Mouse (Mus musculus): ENCODE data around the gene Golt1a. TPM values are rescaled to one million over a fixed set of nuclear protein-coding genes. Genes with fewer than 3 reads are reported as not detected.

Golt1a gene
- polyA plus RNA-seq, 1 experiment: 0.07 TPM

DNA sequence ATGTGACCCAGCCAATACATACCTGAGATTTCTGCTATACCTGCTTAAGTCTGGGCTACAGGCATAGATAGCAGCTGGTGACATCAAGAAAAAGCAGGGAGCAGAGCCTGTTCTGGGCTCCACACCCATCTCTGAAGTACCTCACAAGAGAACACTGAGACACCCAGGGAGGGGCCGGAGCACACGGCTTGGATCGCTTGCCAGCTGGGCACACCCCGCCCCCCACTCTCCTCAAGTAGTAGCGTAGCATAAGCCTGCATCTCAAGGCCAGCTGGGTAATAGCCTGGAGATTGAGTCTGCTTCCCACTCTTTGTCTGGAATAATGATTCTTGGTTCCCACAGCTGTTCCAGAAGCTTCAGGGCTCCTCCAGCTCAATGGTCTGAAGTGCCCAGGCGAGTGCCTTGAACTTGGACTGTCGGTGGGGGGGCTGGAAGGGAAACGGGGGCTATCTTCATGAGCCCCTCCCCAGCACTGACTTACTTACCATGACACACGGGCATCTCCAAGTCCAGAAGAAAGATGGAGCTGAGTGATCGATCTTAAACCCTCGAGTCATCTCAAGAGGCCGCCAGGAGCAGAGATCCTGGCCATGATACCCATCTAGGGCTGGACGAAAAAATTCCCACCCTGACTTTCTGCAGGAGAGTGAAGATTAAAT, 11.8 kb downstream of the Golt1a start, which contains the start of gene Kiss1:
TSS of gene Kiss1 (plus strand) at position 609 of the 659 bp plus-strand sequence.
- H3K27me3 ChIP-seq (ENCODE audit: control insufficient read depth, insufficient read depth, low read length): no peaks in the 10 kb centered on the region
- H3K4me1 ChIP-seq (replicated peaks; ENCODE audit: control insufficient read depth, insufficient read depth, low read length): no peaks in the 10 kb centered on the region
- no peak within 1 kb of the TSS for H3K27ac ChIP-seq (ENCODE audit: control insufficient read depth, insufficient read depth, low read length)
- no peak within 1 kb of the TSS for H3K4me3 ChIP-seq (ENCODE audit: control insufficient read depth, insufficient read depth, low read length)
- H3K36me3 ChIP-seq (ENCODE audit: control insufficient read depth, insufficient read depth, low read length): no peaks in the 10 kb centered on the region
- TF ChIP-seq POLR2A (IDR thresholded peaks at IDR 0.05; ENCODE audit: control insufficient read depth, extremely low read depth, insufficient read depth, low read length, poor library complexity): no peak
- no peak for TF ChIP-seq CTCF (IDR thresholded peaks at IDR 0.05; ENCODE audit: borderline replicate concordance, control insufficient read depth, extremely low read depth, insufficient read depth, low read length, poor library complexity)
- DNase-seq: no peak
- 93% methylated on average over 13 of the region's 13 CpGs for WGBS

DNA sequence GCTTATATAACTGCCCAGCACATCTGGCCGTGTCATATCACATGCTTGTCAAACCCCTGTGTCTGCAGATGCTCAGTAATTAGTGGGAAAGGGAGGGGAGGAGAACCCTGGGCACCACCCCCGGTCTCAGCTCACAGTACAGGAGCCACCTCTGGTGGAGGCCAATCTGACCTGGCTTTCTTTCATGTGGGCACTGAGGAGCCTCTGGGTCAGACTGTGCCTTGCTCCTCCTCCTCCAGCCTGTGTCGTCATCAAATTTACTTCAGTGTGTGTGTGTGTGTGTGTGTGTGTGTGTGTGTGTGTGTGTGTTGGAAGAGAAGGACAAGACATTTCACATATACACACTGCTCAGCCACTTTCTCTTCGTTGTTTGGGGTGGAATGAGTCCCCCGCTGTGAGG, 13.7 kb downstream of the Golt1a start:
- Histone ChIP-seq H3K36me3 (ENCODE audit: control insufficient read depth, insufficient read depth, low read length) (no peaks in the 10 kb centered on the region), H3K27ac (ENCODE audit: control insufficient read depth, insufficient read depth, low read length) (no peak overlapping the region), H3K4me1 (replicated peaks; ENCODE audit: control insufficient read depth, insufficient read depth, low read length) (no peaks in the 10 kb centered on the region), H3K27me3 (ENCODE audit: control insufficient read depth, insufficient read depth, low read length) (no peaks in the 10 kb centered on the region), H3K4me3 (ENCODE audit: control insufficient read depth, insufficient read depth, low read length) (no peak overlapping the region)
- TF ChIP-seq POLR2A (IDR thresholded peaks at IDR 0.05; ENCODE audit: control insufficient read depth, extremely low read depth, insufficient read depth, low read length, poor library complexity): no peak
- no peak for TF ChIP-seq CTCF (IDR thresholded peaks at IDR 0.05; ENCODE audit: borderline replicate concordance, control insufficient read depth, extremely low read depth, insufficient read depth, low read length, poor library complexity)
- WGBS: 50% methylated on average over 5 of the region's 5 CpGs
- DNase-seq: no peak

DNA sequence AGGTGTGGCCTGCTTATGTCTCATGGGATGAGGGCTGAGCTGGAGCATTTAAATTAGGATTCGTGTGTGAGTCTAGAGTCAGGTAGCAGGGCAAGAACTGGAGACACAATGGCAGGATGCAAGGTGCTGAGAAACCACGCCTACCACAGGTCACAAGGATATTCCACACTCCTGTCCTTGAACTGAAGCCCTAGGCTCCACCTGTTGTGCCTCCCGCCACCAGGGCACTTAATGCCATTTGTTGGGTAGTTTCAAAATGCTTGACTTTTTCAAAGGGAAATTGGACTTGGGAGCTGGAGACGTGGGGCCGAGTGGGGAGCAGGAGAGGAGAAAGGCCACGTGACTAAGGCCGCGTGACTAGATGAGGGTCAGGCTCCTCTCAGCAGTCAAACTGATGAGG, 16.4 kb downstream of the Golt1a start:
- TF ChIP-seq POLR2A (IDR thresholded peaks at IDR 0.05; ENCODE audit: control insufficient read depth, extremely low read depth, insufficient read depth, low read length, poor library complexity): no peak
- Histone ChIP-seq H3K27ac (ENCODE audit: control insufficient read depth, insufficient read depth, low read length) (no peak overlapping the region), H3K27me3 (ENCODE audit: control insufficient read depth, insufficient read depth, low read length) (peaks cover 7% of the 10 kb centered on the region; the same call in 1 of the 2 replicates), H3K4me1 (replicated peaks; ENCODE audit: control insufficient read depth, insufficient read depth, low read length) (no peaks in the 10 kb centered on the region), H3K4me3 (ENCODE audit: control insufficient read depth, insufficient read depth, low read length) (no peak overlapping the region), H3K36me3 (ENCODE audit: control insufficient read depth, insufficient read depth, low read length) (no peaks in the 10 kb centered on the region)
- 92% methylated on average over 8 of the region's 8 CpGs for WGBS
- no peak for DNase-seq

DNA sequence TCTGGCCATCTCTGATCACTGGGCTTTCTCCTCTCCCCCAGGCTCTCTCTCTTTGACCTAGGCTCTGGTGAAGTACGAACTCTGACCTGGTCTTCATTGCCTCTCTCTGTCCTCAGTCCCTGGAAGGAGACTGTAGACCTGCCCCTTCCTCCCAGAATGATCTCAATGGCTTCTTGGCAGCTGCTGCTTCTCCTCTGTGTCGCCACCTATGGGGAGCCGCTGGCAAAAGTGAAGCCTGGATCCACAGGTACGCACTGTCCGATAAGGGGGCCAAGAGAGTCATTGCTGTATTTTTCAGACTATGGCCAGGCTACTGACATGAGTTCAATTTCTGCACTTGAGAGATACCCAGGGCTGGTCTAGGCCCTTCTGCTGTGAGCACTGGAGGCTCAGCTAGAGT, 17.5 kb downstream of the Golt1a start:
- H3K36me3 ChIP-seq (ENCODE audit: control insufficient read depth, insufficient read depth, low read length): no peaks in the 10 kb centered on the region
- TF ChIP-seq POLR2A (IDR thresholded peaks at IDR 0.05; ENCODE audit: control insufficient read depth, extremely low read depth, insufficient read depth, low read length, poor library complexity) (no peak), CTCF (IDR thresholded peaks at IDR 0.05; ENCODE audit: borderline replicate concordance, control insufficient read depth, extremely low read depth, insufficient read depth, low read length, poor library complexity) (no peak)
- 73% methylated on average over 5 of the region's 5 CpGs for WGBS

DNA sequence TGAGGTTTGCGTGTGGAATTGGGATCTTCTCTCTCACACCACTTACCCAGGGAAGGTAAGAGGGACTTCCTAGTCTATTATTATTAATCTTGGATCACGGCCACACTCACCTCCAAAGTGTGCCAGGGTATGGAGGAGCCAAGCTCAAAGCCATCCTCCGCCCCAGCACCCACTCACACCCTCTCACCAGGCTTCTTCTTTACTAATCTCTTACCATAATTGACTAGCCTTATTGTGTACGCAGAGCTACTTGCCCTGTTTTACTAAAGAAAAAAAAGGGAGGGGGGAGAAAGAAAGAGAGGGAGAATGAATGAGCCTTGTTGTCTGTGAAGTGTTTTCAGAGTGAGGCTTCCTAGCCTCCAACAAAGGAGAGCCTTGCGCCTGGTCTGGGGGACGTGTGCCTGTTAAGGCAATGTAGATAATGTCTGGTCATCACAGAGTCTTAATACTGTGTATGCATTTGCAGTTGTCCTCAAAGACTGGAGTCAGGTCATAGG, 18.7 kb downstream of the Golt1a start:
- 94% methylated on average over 6 of the region's 6 CpGs for WGBS
- no peak overlapping the region for H3K4me3 ChIP-seq (ENCODE audit: control insufficient read depth, insufficient read depth, low read length)
- H3K27me3 ChIP-seq (ENCODE audit: control insufficient read depth, insufficient read depth, low read length): peaks cover 7% of the 10 kb centered on the region; the same call in 1 of the 2 replicates
- H3K4me1 ChIP-seq (replicated peaks; ENCODE audit: control insufficient read depth, insufficient read depth, low read length): no peaks in the 10 kb centered on the region
- H3K27ac ChIP-seq (ENCODE audit: control insufficient read depth, insufficient read depth, low read length): no peak overlapping the region
- no peak for DNase-seq
- TF ChIP-seq CTCF (IDR thresholded peaks at IDR 0.05; ENCODE audit: borderline replicate concordance, control insufficient read depth, extremely low read depth, insufficient read depth, low read length, poor library complexity) (no peak), POLR2A (IDR thresholded peaks at IDR 0.05; ENCODE audit: control insufficient read depth, extremely low read depth, insufficient read depth, low read length, poor library complexity) (no peak)
- H3K36me3 ChIP-seq (ENCODE audit: control insufficient read depth, insufficient read depth, low read length): no peaks in the 10 kb centered on the region

More for the DNA sequence above, 17.5 kb downstream of the Golt1a start:
- Histone ChIP-seq H3K27me3 (ENCODE audit: control insufficient read depth, insufficient read depth, low read length) (peaks cover 7% of the 10 kb centered on the region; the same call in 1 of the 2 replicates), H3K4me3 (ENCODE audit: control insufficient read depth, insufficient read depth, low read length) (no peak overlapping the region), H3K27ac (ENCODE audit: control insufficient read depth, insufficient read depth, low read length) (no peak overlapping the region), H3K4me1 (replicated peaks; ENCODE audit: control insufficient read depth, insufficient read depth, low read length) (no peaks in the 10 kb centered on the region)
- DNase-seq: no peak

DNA sequence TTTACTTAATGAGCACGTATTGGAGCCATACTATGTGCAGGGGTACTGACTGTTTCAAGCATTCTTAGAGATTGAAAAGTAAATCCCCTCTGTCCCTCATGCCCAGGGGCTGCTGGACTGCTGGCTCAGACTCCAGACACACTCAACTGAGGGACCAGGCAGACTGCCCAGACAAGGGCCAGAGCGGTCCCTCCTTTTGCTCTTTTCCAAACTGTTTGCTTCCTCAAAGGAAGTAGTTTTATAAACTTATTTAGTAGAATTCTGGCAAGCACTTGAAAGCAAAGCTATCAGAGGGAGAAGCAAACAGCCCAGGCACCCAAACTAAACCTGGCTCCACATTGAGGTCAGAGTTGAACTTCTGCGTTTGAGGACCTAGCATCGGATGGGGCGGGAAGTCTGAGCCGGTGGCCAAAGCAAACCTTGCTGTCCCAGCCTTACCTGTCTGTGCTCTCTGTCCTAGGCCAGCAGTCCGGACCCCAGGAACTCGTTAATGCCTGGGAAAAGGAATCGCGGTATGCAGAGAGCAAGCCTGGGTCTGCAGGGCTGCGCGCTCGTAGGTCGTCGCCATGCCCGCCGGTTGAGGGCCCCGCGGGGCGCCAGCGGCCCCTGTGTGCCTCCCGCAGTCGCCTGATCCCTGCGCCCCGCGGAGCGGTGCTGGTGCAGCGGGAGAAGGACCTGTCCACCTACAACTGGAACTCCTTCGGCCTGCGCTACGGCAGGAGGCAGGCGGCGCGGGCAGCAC, 19.5 kb downstream of the Golt1a start:
- H3K27me3 ChIP-seq (ENCODE audit: control insufficient read depth, insufficient read depth, low read length): peaks cover 7% of the 10 kb centered on the region; the same call in 1 of the 2 replicates
- no peak for DNase-seq

More for the DNA sequence above, 19.5 kb downstream of the Golt1a start:
- WGBS: 17% methylated on average over 34 of the region's 34 CpGs
- H3K4me1 ChIP-seq (replicated peaks; ENCODE audit: control insufficient read depth, insufficient read depth, low read length): no peaks in the 10 kb centered on the region
- no peak overlapping the region for H3K27ac ChIP-seq (ENCODE audit: control insufficient read depth, insufficient read depth, low read length)
- H3K36me3 ChIP-seq (ENCODE audit: control insufficient read depth, insufficient read depth, low read length): no peaks in the 10 kb centered on the region
- H3K4me3 ChIP-seq (ENCODE audit: control insufficient read depth, insufficient read depth, low read length): no peak overlapping the region
- TF ChIP-seq CTCF (IDR thresholded peaks at IDR 0.05; ENCODE audit: borderline replicate concordance, control insufficient read depth, extremely low read depth, insufficient read depth, low read length, poor library complexity) (no peak), POLR2A (IDR thresholded peaks at IDR 0.05; ENCODE audit: control insufficient read depth, extremely low read depth, insufficient read depth, low read length, poor library complexity) (no peak)
